Mouse (Mus musculus): Measurements from ENCODE around the gene Cd163l1. TPM values are rescaled to one million over a fixed set of nuclear protein-coding genes. Genes with fewer than 3 reads are reported as not detected.

Gene Cd163l1
- total RNA-seq, 2 experiments from 2014 or later, result not detected

- DNase-seq (ENCODE audit: low spot score in 2 of 2), result no peak
Measured at GRCm38 (mm10) chr7:140219268-140219667, 1.2 kb downstream of the Cd163l1 start.

- no peak for DNase-seq (ENCODE audit: low spot score in 2 of 2)
Measured at GRCm38 (mm10) chr7:140220375-140220774, 2.3 kb downstream of the Cd163l1 start.

GRCm38 (mm10) chr7:140224209-140224608 lies 6.1 kb downstream of the Cd163l1 start:
- no peak for DNase-seq (ENCODE audit: low spot score in 2 of 2)

- DNase-seq (ENCODE audit: low spot score in 2 of 2), result no peak
Measured at GRCm38 (mm10) chr7:140228476-140228875, 10.4 kb downstream of the Cd163l1 start.

GRCm38 (mm10) chr7:140231026-140231425 lies 13.0 kb downstream of the Cd163l1 start:
- DNase-seq (ENCODE audit: low spot score in 2 of 2), result no peak

GRCm38 (mm10) chr7:140233696-140234095 lies 15.6 kb downstream of the Cd163l1 start:
- no peak for DNase-seq (ENCODE audit: low spot score in 2 of 2)

- DNase-seq (ENCODE audit: low spot score in 2 of 2), result no peak
Measured at GRCm38 (mm10) chr7:140247216-140247615, 29.1 kb downstream of the Cd163l1 start, which contains the start of gene 5830411N06Rik. Gene 5830411N06Rik, plus strand, starts transcription at chr7:140247284.

GRCm38 (mm10) chr7:140253780-140254299 lies 35.8 kb downstream of the Cd163l1 start:
- no peak for DNase-seq (ENCODE audit: low spot score in 2 of 2)

Other genes with a start within 250 kb of the Cd163l1 start
- gene 6430531B16Rik, start 239.5 kb upstream of the Cd163l1 start, total RNA-seq (2021), result not detected
- 1 to 10 TPM; 1.9 to 6.9 TPM for gene Adam8, start 225.7 kb upstream of the Cd163l1 start, total RNA-seq (2021)
- gene Zfp511, start 181.9 kb upstream of the Cd163l1 start, total RNA-seq (2021), result 10 to 100 TPM; 16.3 to 23.5 TPM
- gene Tubgcp2, start 181.6 kb upstream of the Cd163l1 start, total RNA-seq (2021), result 10 to 100 TPM; 18.5 to 22.8 TPM
- not detected for gene Msx3, start 169.2 kb upstream of the Cd163l1 start, total RNA-seq (2021)
- 1 to 10 TPM; 6.2 to 7.5 TPM for gene Caly, start 135.7 kb upstream of the Cd163l1 start, total RNA-seq (2021)
- not detected for gene Prap1, start 124.9 kb upstream of the Cd163l1 start, total RNA-seq (2021)
- 10 to 100 TPM; 55.7 to 64.0 TPM for gene Fuom, start 115.8 kb upstream of the Cd163l1 start, total RNA-seq (2021)
- 10 to 100 TPM; 15.1 to 16.8 TPM for gene Paox, start 102.5 kb upstream of the Cd163l1 start, total RNA-seq (2021)
- gene Echs1, start 101.8 kb upstream of the Cd163l1 start, total RNA-seq (2021), result 100 to 1,000 TPM; 472 to 511 TPM
- 10 to 100 TPM; 28.6 to 31.4 TPM for gene Mtg1, start 80.7 kb upstream of the Cd163l1 start, total RNA-seq (2021)
- gene Sprn, start 63.4 kb upstream of the Cd163l1 start, total RNA-seq (2021), result under 1 TPM; 0.58 to 0.80 TPM
- not detected for gene Olfr522, start 53.5 kb upstream of the Cd163l1 start, total RNA-seq (2021)
- not detected for gene Olfr523, start 45.0 kb upstream of the Cd163l1 start, total RNA-seq (2021)
- not detected for gene Olfr524, start 12.3 kb upstream of the Cd163l1 start, total RNA-seq (2021)
- not detected for gene 5830411N06Rik, start 29.0 kb downstream of the Cd163l1 start, total RNA-seq (2021)
- gene Olfr525, start 102.6 kb downstream of the Cd163l1 start, total RNA-seq (2021), result not detected
- not detected for gene Olfr527, start 115.8 kb downstream of the Cd163l1 start, total RNA-seq (2021)
- not detected for gene Olfr60, start 143.4 kb downstream of the Cd163l1 start, total RNA-seq (2021)
- not detected for gene Olfr530, start 158.1 kb downstream of the Cd163l1 start, total RNA-seq (2021)
- gene Olfr531, start 184.7 kb downstream of the Cd163l1 start, total RNA-seq (2021), result not detected
- not detected for gene Olfr532, start 203.4 kb downstream of the Cd163l1 start, total RNA-seq (2021)
- not detected for gene Olfr533, start 245.1 kb downstream of the Cd163l1 start, total RNA-seq (2021)

Measured in adrenal gland, adult 18-20 months (tissue).